Mouse (Mus musculus) CH12.LX (cell line): Measurements from ENCODE around the gene Brd4.

Experiments
- CTCF ChIP-seq, 2 experiments: IDR thresholded peaks in 1 of 2; conservative IDR thresholded peaks in 1 of 2; 2 replicates each; pipeline ENCODE4 v1.5.1; 2011 to 2012; ENCODE audit warnings: low read depth in 2 of 2, low read length in 2 of 2, improper control_type of control experiment in 1 of 2, inconsistent platforms in 1 of 2, mild to moderate bottlenecking in 1 of 2, moderate library complexity in 1 of 2
- NRF1 ChIP-seq: IDR thresholded peaks from 2 replicates; pipeline ENCODE4 v1.6.1; 2014; ENCODE audit warnings: low read depth, mild to moderate bottlenecking, inconsistent platforms, low read length, improper control_type of control experiment, moderate library complexity
- RCOR1 ChIP-seq: conservative IDR thresholded peaks from 2 replicates; pipeline ENCODE4 v1.6.1; 2012; ENCODE audit warnings: low read depth, mild to moderate bottlenecking, inconsistent platforms, low read length, improper control_type of control experiment
- TCF12 ChIP-seq: IDR thresholded peaks from 2 replicates; pipeline ENCODE4 v1.6.1; 2014; ENCODE audit warnings: low read depth, mild to moderate bottlenecking, inconsistent platforms, low read length, improper control_type of control experiment

GRCm38 (mm10) chr17:32201086-32201485, 83.4 kb downstream of the Brd4 start:
- TF ChIP-seq RCOR1 (no peak), NRF1 (no peak), CTCF (conservative IDR thresholded peaks at IDR 0.05 in 1 of 2, IDR thresholded peaks at IDR 0.05 in 1 of 2; ENCODE audit: low read depth in 2 of 2, low read length in 2 of 2) (no peak), TCF12 (no peak)
